Mouse (Mus musculus): Measurements from ENCODE around the gene Tmem107. TPM values are rescaled to one million over a fixed set of nuclear protein-coding genes. Genes with fewer than 3 reads are reported as not detected.
A peak's percentile ranks its signal among the peaks of the same experiment; 100 is the strongest.

The Tmem107 gene
- total and polyA plus RNA-seq, 2 experiments from 2014 or later, result 41.7 to 45.6 TPM

- ATAC-seq, result peak; percentile 28; the same call in 1 of the 2 replicates
These were observed 7.0 kb upstream of the Tmem107 start for GRCm38 (mm10) chr11:69063413-69064201.

GRCm38 (mm10) chr11:69064259-69065133 lies 6.1 kb upstream of the Tmem107 start:
- Histone ChIP-seq H3K9me3 (ENCODE audit: low read length) (no peaks in the 10 kb centered on the region), H3K4me2 (ENCODE audit: low read depth) (peak overlapping the region; percentile 85), H3K27ac (ENCODE audit: low read depth, low read length) (no peak overlapping the region), H3K4me1 (ENCODE audit: insufficient read depth) (peaks cover 9% of the 10 kb centered on the region), H3K27me3 (ENCODE audit: insufficient read depth, low read length) (no peaks in the 10 kb centered on the region), H3K4me3 (ENCODE audit: low read depth, low read length) (peak overlapping the region; percentile 69), H3K9ac (peak overlapping the region; percentile 66), H3K36me3 (ENCODE audit: insufficient read depth) (no peaks in the 10 kb centered on the region)
- ATAC-seq, result no peak
- 55% methylated on average over 9 of the region's 9 CpGs for WGBS
- DNase-seq, result no peak
- TF ChIP-seq CTCF (IDR thresholded peaks at IDR 0.05; ENCODE audit: low read depth), result no peak

More at GRCm38 (mm10) chr11:69063413-69064201, 7.0 kb upstream of the Tmem107 start:
- H3K9me3 ChIP-seq (ENCODE audit: low read length), result no peaks in the 10 kb centered on the region
- WGBS, result 1% methylated on average over 31 of the region's 31 CpGs
- H3K4me2 ChIP-seq (ENCODE audit: low read depth), result peak overlapping the region; percentile 85
- H3K27me3 ChIP-seq (ENCODE audit: insufficient read depth, low read length), result no peaks in the 10 kb centered on the region
- H3K4me3 ChIP-seq (ENCODE audit: low read depth, low read length), result peak overlapping the region; percentile 69
- H3K9ac ChIP-seq, result peak overlapping the region; percentile 66
- TF ChIP-seq CTCF (IDR thresholded peaks at IDR 0.05; ENCODE audit: low read depth), result no peak
- peak; percentile 91 for DNase-seq
- peak overlapping the region; percentile 77 for H3K27ac ChIP-seq (ENCODE audit: low read depth, low read length)
- H3K36me3 ChIP-seq (ENCODE audit: insufficient read depth), result no peaks in the 10 kb centered on the region
- H3K4me1 ChIP-seq (ENCODE audit: insufficient read depth), result peaks cover 9% of the 10 kb centered on the region

- WGBS, result 57% methylated on average over 3 of the region's 3 CpGs
- H3K4me3 ChIP-seq (ENCODE audit: low read depth, low read length), result no peak overlapping the region
These were observed 5.1 kb upstream of the Tmem107 start for GRCm38 (mm10) chr11:69065394-69065925.

GRCm38 (mm10) chr11:69066163-69066861 lies 4.3 kb upstream of the Tmem107 start:
- no peaks in the 10 kb centered on the region for H3K9me3 ChIP-seq (ENCODE audit: low read length)
- peaks cover 7% of the 10 kb centered on the region for H3K4me1 ChIP-seq (ENCODE audit: insufficient read depth)
- peak overlapping the region; percentile 43 for H3K9ac ChIP-seq
- no peak for TF ChIP-seq CTCF (IDR thresholded peaks at IDR 0.05; ENCODE audit: low read depth)
- H3K27ac ChIP-seq (ENCODE audit: low read depth, low read length), result 0 out of 2 replicates have a peak overlapping the region, but pooled peaks have one; percentile 24
- DNase-seq (peak; percentile 65), ATAC-seq (no peak)
- 1% methylated on average over 29 of the region's 29 CpGs for WGBS
- H3K4me3 ChIP-seq (ENCODE audit: low read depth, low read length), result peak overlapping the region; percentile 41
- H3K27me3 ChIP-seq (ENCODE audit: insufficient read depth, low read length), result no peaks in the 10 kb centered on the region
- no peaks in the 10 kb centered on the region for H3K36me3 ChIP-seq (ENCODE audit: insufficient read depth)
- H3K4me2 ChIP-seq (ENCODE audit: low read depth), result peak overlapping the region; percentile 80

More at GRCm38 (mm10) chr11:69065394-69065925, 5.1 kb upstream of the Tmem107 start:
- DNase-seq (no peak), ATAC-seq (no peak)
- Histone ChIP-seq H3K4me1 (ENCODE audit: insufficient read depth) (peaks cover 9% of the 10 kb centered on the region), H3K9me3 (ENCODE audit: low read length) (no peaks in the 10 kb centered on the region), H3K9ac (no peak overlapping the region), H3K27me3 (ENCODE audit: insufficient read depth, low read length) (no peaks in the 10 kb centered on the region), H3K27ac (ENCODE audit: low read depth, low read length) (no peak overlapping the region), H3K4me2 (ENCODE audit: low read depth) (peak overlapping the region; percentile 80; the same call in 1 of the 2 replicates), H3K36me3 (ENCODE audit: insufficient read depth) (no peaks in the 10 kb centered on the region)
- TF ChIP-seq CTCF (IDR thresholded peaks at IDR 0.05; ENCODE audit: low read depth), result no peak

- Histone ChIP-seq H3K4me2 (ENCODE audit: low read depth) (peak overlapping the region; percentile 80), H3K9ac (no peak overlapping the region), H3K4me3 (ENCODE audit: low read depth, low read length) (peak overlapping the region; percentile 41), H3K27ac (ENCODE audit: low read depth, low read length) (no peak overlapping the region), H3K27me3 (ENCODE audit: insufficient read depth, low read length) (no peaks in the 10 kb centered on the region), H3K9me3 (ENCODE audit: low read length) (no peaks in the 10 kb centered on the region), H3K36me3 (ENCODE audit: insufficient read depth) (no peaks in the 10 kb centered on the region), H3K4me1 (ENCODE audit: insufficient read depth) (peaks cover 7% of the 10 kb centered on the region; the same call in 1 of the 2 replicates)
- no peak for ATAC-seq
- peak; percentile 89 for TF ChIP-seq CTCF (IDR thresholded peaks at IDR 0.05; ENCODE audit: low read depth)
- WGBS, result 11% methylated on average over 8 of the region's 8 CpGs
- peak; percentile 93 for DNase-seq
These were observed 3.6 kb upstream of the Tmem107 start for GRCm38 (mm10) chr11:69066956-69067355.

- no peak overlapping the region for H3K27ac ChIP-seq (ENCODE audit: low read depth, low read length)
- H3K9ac ChIP-seq, result no peak overlapping the region
- no peak for TF ChIP-seq CTCF (IDR thresholded peaks at IDR 0.05; ENCODE audit: low read depth)
- ATAC-seq, result no peak
- no peak overlapping the region for H3K4me3 ChIP-seq (ENCODE audit: low read depth, low read length)
- no peak overlapping the region for H3K4me2 ChIP-seq (ENCODE audit: low read depth)
- no peak for DNase-seq
- WGBS, result 62% methylated on average over 6 of the region's 6 CpGs
- no peaks in the 10 kb centered on the region for H3K27me3 ChIP-seq (ENCODE audit: insufficient read depth, low read length)
- H3K36me3 ChIP-seq (ENCODE audit: insufficient read depth), result no peaks in the 10 kb centered on the region
- no peaks in the 10 kb centered on the region for H3K9me3 ChIP-seq (ENCODE audit: low read length)
- H3K4me1 ChIP-seq (ENCODE audit: insufficient read depth), result peaks cover 12% of the 10 kb centered on the region
These were observed 3.0 kb upstream of the Tmem107 start for GRCm38 (mm10) chr11:69067601-69068000.
